Mouse (Mus musculus): ENCODE results near the gene Pde3b. TPM values are rescaled to one million over a fixed set of nuclear protein-coding genes. Genes with fewer than 3 reads are reported as not detected.

The Pde3b gene
- polyA plus RNA-seq, 1 experiment from 2014 or later: 5.6 TPM

GRCm38 (mm10) chr7:114576931-114577330, 161.8 kb downstream of the Pde3b start:
- Histone ChIP-seq H3K36me3 (ENCODE audit: control insufficient read depth, insufficient read depth, low read length) (no peaks in the 10 kb centered on the region), H3K27ac (ENCODE audit: low read depth, low read length) (no peak overlapping the region), H3K4me2 (no peak overlapping the region), H3K4me3 (ENCODE audit: low read depth, low read length) (no peak overlapping the region), H3K4me1 (ENCODE audit: control insufficient read depth, insufficient read depth, low read length) (no peaks in the 10 kb centered on the region), H3K9me3 (replicated peaks; ENCODE audit: control insufficient read depth, low read length) (no peaks in the 10 kb centered on the region), H3K27me3 (ENCODE audit: control insufficient read depth, insufficient read depth, low read length) (no peaks in the 10 kb centered on the region), H3K9ac (ENCODE audit: low read depth, low read length) (no peak overlapping the region)
- no peak for ATAC-seq (replicated peaks; ENCODE audit: insufficient number of reproducible peaks, low FRiP score, low TSS enrichment)
- whole genome bisulfite sequencing (ENCODE audit: insufficient replicate concordance): 75% methylated on average over 3 of the region's 3 CpGs

GRCm38 (mm10) chr7:114577665-114578064, 162.6 kb downstream of the Pde3b start:
- WGBS (ENCODE audit: insufficient replicate concordance): 78% methylated on average over 1 of the region's 1 CpGs
- Histone ChIP-seq H3K9ac (ENCODE audit: low read depth, low read length) (no peak overlapping the region), H3K36me3 (ENCODE audit: control insufficient read depth, insufficient read depth, low read length) (no peaks in the 10 kb centered on the region), H3K27me3 (ENCODE audit: control insufficient read depth, insufficient read depth, low read length) (no peaks in the 10 kb centered on the region), H3K4me1 (ENCODE audit: control insufficient read depth, insufficient read depth, low read length) (no peaks in the 10 kb centered on the region), H3K9me3 (replicated peaks; ENCODE audit: control insufficient read depth, low read length) (no peaks in the 10 kb centered on the region), H3K27ac (ENCODE audit: low read depth, low read length) (no peak overlapping the region), H3K4me3 (ENCODE audit: low read depth, low read length) (no peak overlapping the region), H3K4me2 (no peak overlapping the region)
- ATAC-seq (replicated peaks; ENCODE audit: insufficient number of reproducible peaks, low FRiP score, low TSS enrichment): no peak

- Histone ChIP-seq H3K27ac (ENCODE audit: low read depth, low read length) (no peak overlapping the region), H3K9ac (ENCODE audit: low read depth, low read length) (no peak overlapping the region), H3K4me2 (no peak overlapping the region), H3K4me3 (ENCODE audit: low read depth, low read length) (no peak overlapping the region), H3K36me3 (ENCODE audit: control insufficient read depth, insufficient read depth, low read length) (no peaks in the 10 kb centered on the region), H3K4me1 (ENCODE audit: control insufficient read depth, insufficient read depth, low read length) (no peaks in the 10 kb centered on the region), H3K27me3 (ENCODE audit: control insufficient read depth, insufficient read depth, low read length) (no peaks in the 10 kb centered on the region), H3K9me3 (replicated peaks; ENCODE audit: control insufficient read depth, low read length) (no peaks in the 10 kb centered on the region)
- 6% methylated on average over 4 of the region's 4 CpGs for WGBS (ENCODE audit: insufficient replicate concordance)
- no peak for ATAC-seq (replicated peaks; ENCODE audit: insufficient number of reproducible peaks, low FRiP score, low TSS enrichment)
Measured at GRCm38 (mm10) chr7:114580426-114580825, 165.3 kb downstream of the Pde3b start.

DNA sequence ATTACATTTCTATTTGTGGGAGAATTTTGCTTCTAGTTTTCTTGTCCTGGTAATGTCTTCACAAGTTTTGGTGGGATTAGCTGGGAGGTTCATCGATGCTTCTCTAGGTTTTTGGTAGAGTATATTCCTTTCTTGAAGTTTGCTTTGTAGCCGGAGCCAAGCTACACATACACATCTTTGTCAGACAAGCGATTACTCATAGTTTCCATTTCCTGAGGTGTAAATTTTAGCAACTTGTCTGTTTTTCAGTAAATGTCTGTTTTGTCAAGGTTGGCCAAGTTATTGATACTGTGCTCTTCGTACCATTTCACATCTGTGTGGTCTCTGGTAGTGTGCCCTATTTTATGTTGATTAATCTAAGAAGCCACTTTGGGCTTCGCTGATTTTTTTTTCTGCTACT, 166.1 kb downstream of the Pde3b start:
- Histone ChIP-seq H3K4me3 (ENCODE audit: low read depth, low read length) (no peak overlapping the region), H3K9me3 (replicated peaks; ENCODE audit: control insufficient read depth, low read length) (no peaks in the 10 kb centered on the region), H3K36me3 (ENCODE audit: control insufficient read depth, insufficient read depth, low read length) (no peaks in the 10 kb centered on the region), H3K27ac (ENCODE audit: low read depth, low read length) (no peak overlapping the region), H3K4me2 (no peak overlapping the region), H3K27me3 (ENCODE audit: control insufficient read depth, insufficient read depth, low read length) (no peaks in the 10 kb centered on the region), H3K4me1 (ENCODE audit: control insufficient read depth, insufficient read depth, low read length) (no peaks in the 10 kb centered on the region), H3K9ac (ENCODE audit: low read depth, low read length) (no peak overlapping the region)
- WGBS (ENCODE audit: insufficient replicate concordance): 67% methylated on average over 5 of the region's 5 CpGs
- ATAC-seq (replicated peaks; ENCODE audit: insufficient number of reproducible peaks, low FRiP score, low TSS enrichment): no peak

DNA sequence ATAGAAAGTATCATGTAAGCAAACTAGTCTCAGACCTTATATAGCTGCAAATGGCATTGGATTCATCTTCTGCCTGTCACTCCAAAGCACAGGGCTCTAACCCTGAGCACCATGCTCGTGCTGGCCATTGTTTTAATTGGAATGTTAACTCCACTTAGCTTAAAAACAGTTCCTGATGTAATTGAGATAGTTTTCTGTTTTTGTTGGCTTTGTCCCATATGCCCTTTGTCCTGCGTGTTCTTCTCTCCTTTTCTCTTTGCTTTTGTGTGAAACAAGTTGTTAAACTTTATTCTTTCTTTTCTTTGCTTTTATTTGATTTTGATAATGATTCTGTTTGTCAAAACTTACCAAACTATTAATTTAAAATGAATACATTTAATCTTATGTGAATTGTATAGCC, 167.4 kb downstream of the Pde3b start:
- Histone ChIP-seq H3K4me1 (ENCODE audit: control insufficient read depth, insufficient read depth, low read length) (no peaks in the 10 kb centered on the region), H3K27me3 (ENCODE audit: control insufficient read depth, insufficient read depth, low read length) (no peaks in the 10 kb centered on the region), H3K9ac (ENCODE audit: low read depth, low read length) (no peak overlapping the region), H3K9me3 (replicated peaks; ENCODE audit: control insufficient read depth, low read length) (no peaks in the 10 kb centered on the region), H3K36me3 (ENCODE audit: control insufficient read depth, insufficient read depth, low read length) (no peaks in the 10 kb centered on the region), H3K27ac (ENCODE audit: low read depth, low read length) (no peak overlapping the region), H3K4me2 (no peak overlapping the region), H3K4me3 (ENCODE audit: low read depth, low read length) (no peak overlapping the region)
- ATAC-seq (replicated peaks; ENCODE audit: insufficient number of reproducible peaks, low FRiP score, low TSS enrichment): no peak
- 40% methylated on average over 2 of the region's 2 CpGs for WGBS (ENCODE audit: insufficient replicate concordance)

Other genes starting within 250 kb of the Pde3b start
- 93.2 and 110 TPM in 2 replicates for gene Copb1, start 160.6 kb upstream of the Pde3b start, polyA plus RNA-seq (2014; fragmentation: Nextera tagmentation; extraction: Ambion mirVana)
- gene Psma1, start 139.2 kb upstream of the Pde3b start, polyA plus RNA-seq (2014; fragmentation: Nextera tagmentation; extraction: Ambion mirVana): 356 and 369 TPM in 2 replicates
- 1.9 and 2.0 TPM in 2 replicates for gene Cyp2r1, start 147.7 kb downstream of the Pde3b start, polyA plus RNA-seq (2014; fragmentation: Nextera tagmentation; extraction: Ambion mirVana)
- 13.8 and 14.1 TPM in 2 replicates for gene Calca, start 221.1 kb downstream of the Pde3b start, polyA plus RNA-seq (2014; fragmentation: Nextera tagmentation; extraction: Ambion mirVana)